In the genomic region with DNA sequence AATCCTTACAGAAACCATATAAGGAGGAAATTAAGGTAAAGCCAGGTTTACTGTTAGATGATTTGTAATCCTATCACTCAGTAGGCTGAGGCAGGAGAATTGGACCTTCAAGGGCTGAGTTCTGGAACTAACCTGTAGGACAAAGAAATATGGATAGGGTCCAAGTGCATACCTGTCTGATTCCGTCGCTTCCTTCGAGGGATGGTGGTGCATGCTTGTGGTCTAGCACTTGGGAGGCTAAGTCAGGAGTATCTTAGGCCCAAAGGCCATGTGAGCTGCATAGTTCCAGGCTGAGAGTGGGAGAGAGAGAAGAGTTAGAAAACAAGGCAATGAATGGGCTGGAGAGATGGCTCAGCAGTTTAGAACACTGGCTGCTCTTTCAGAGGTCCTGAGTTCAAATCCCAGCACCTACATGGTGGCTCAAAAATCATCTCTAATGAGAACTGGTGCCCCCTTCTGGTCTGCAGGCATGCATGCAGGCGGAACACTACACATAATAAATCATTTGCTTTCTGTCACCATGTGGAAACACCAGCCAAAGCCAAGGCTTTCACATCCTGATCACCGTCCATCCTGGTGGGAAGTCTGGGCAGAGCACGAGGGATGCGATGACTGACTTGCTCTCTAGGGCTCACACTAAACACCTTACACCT, we compare ENCODE assay signal across 8 mouse cellular contexts. TPM values are rescaled to one million over a fixed set of nuclear protein-coding genes. Genes with fewer than 3 reads are reported as not detected.
DNase-seq lines count a peak whose midpoint lies in the region; ATAC-seq and TF ChIP-seq lines count a peak whose summit lies in the region.

No protein-coding gene starts in this region.

- no peak overlapping the region for H3K4me3 ChIP-seq in lung, adult 2 months (replicated peaks; ENCODE audit: extremely low read depth, low read depth, low read length)
- H3K4me3 ChIP-seq in hindbrain, embryonic 12.5 days: peak overlapping the region; percentile 80; the same call in 1 of the 2 replicates
- H3K4me3 ChIP-seq in lung, postnatal 0 days (ENCODE audit: low read depth, low read length): no peak overlapping the region
- H3K4me3 ChIP-seq in stomach, embryonic 16.5 days (replicated peaks; ENCODE audit: low read length): peak overlapping the region; percentile 80

- H3K36me3 ChIP-seq in hindbrain, embryonic 12.5 days: peaks cover 12% of the 10 kb centered on the region
- no peaks in the 10 kb centered on the region for H3K36me3 ChIP-seq in lung, postnatal 0 days (ENCODE audit: insufficient read depth, low read length)
- H3K36me3 ChIP-seq in stomach, embryonic 16.5 days (ENCODE audit: control insufficient read depth, insufficient read depth, low read length): no peaks in the 10 kb centered on the region

- H3K27ac ChIP-seq in hindbrain, embryonic 12.5 days: no peak overlapping the region
- no peak overlapping the region for H3K27ac ChIP-seq in lung, postnatal 0 days (ENCODE audit: low read length)
- no peak overlapping the region for H3K27ac ChIP-seq in stomach, embryonic 16.5 days (ENCODE audit: low read length)

- peak overlapping the region; percentile 94; the same call in 1 of the 2 replicates for H3K4me2 ChIP-seq in hindbrain, embryonic 12.5 days (replicated peaks)
- H3K4me2 ChIP-seq in lung, postnatal 0 days (replicated peaks; ENCODE audit: low read depth, low read length): no peak overlapping the region
- H3K4me2 ChIP-seq in stomach, embryonic 16.5 days (ENCODE audit: low read depth, low read length): peak overlapping the region; percentile 96; the same call in 1 of the 2 replicates

- DNase-seq in lung, adult 2 months: no peak
- DNase-seq in lung, postnatal 14 days: no peak
- DNase-seq in brain, adult 2 months (ENCODE audit: low read depth, low spot score): peak; percentile 10
- no peak for DNase-seq in lung, postnatal 0 days (ENCODE audit: low spot score)
- DNase-seq in left cerebral cortex, adult 8-10 months (ENCODE audit: low spot score in 2 of 2): no peak
- DNase-seq in ovary, postnatal 14 days (ENCODE audit: low spot score): no peak

- no peak overlapping the region for H3K9ac ChIP-seq in hindbrain, embryonic 12.5 days
- no peak overlapping the region for H3K9ac ChIP-seq in lung, postnatal 0 days (replicated peaks; ENCODE audit: low read depth)
- no peak overlapping the region for H3K9ac ChIP-seq in stomach, embryonic 16.5 days (ENCODE audit: low read length)

- H3K27me3 ChIP-seq in hindbrain, embryonic 12.5 days: no peaks in the 10 kb centered on the region
- no peaks in the 10 kb centered on the region for H3K27me3 ChIP-seq in lung, postnatal 0 days (replicated peaks; ENCODE audit: insufficient read depth, low read length)
- no peaks in the 10 kb centered on the region for H3K27me3 ChIP-seq in stomach, embryonic 16.5 days (ENCODE audit: control insufficient read depth, insufficient read depth, low read length)

- no peak for ATAC-seq in hindbrain, embryonic 12.5 days (ENCODE audit: low FRiP score)
- ATAC-seq in lung, postnatal 0 days: no peak
- ATAC-seq in stomach, embryonic 16.5 days (ENCODE audit: insufficient read depth, low FRiP score): no peak

- H3K9me3 ChIP-seq in hindbrain, embryonic 12.5 days (replicated peaks): no peaks in the 10 kb centered on the region; the same call in 1 of the 2 replicates
- H3K9me3 ChIP-seq in lung, postnatal 0 days (ENCODE audit: low read length): no peaks in the 10 kb centered on the region
- H3K9me3 ChIP-seq in stomach, embryonic 16.5 days (replicated peaks; ENCODE audit: control insufficient read depth, low read length): no peaks in the 10 kb centered on the region

- WGBS in lung, adult 2 months: 80% methylated on average over 7 of the region's 7 CpGs
- WGBS in hindbrain, embryonic 12.5 days: 95% methylated on average over 7 of the region's 7 CpGs
- 88% methylated on average over 7 of the region's 7 CpGs for WGBS in lung, postnatal 0 days
- WGBS in stomach, embryonic 16.5 days: 94% methylated on average over 7 of the region's 7 CpGs

- TF ChIP-seq POLR2A in lung, adult 2 months (IDR thresholded peaks at IDR 0.05; ENCODE audit: borderline replicate concordance, extremely low read depth, low read depth, low read length): no peak

- no peak for TF ChIP-seq EP300 in lung, postnatal 0 days (IDR thresholded peaks at IDR 0.05)

- peaks cover 9% of the 10 kb centered on the region for H3K4me1 ChIP-seq in lung, adult 2 months (ENCODE audit: control insufficient read depth, insufficient read depth, low read length)
- H3K4me1 ChIP-seq in hindbrain, embryonic 12.5 days: peaks cover 16% of the 10 kb centered on the region
- H3K4me1 ChIP-seq in lung, postnatal 0 days (ENCODE audit: insufficient read depth, low read depth, low read length): peaks cover 5% of the 10 kb centered on the region
- peaks cover 10% of the 10 kb centered on the region; the same call in 1 of the 2 replicates for H3K4me1 ChIP-seq in stomach, embryonic 16.5 days (ENCODE audit: control insufficient read depth, insufficient read depth, low read length)

- TF ChIP-seq CTCF in lung, adult 2 months (IDR thresholded peaks at IDR 0.05; ENCODE audit: insufficient read depth, low read length): peak; percentile 35
- TF ChIP-seq CTCF in lung, postnatal 0 days (IDR thresholded peaks at IDR 0.05): peak; percentile 57

RNA-seq across cellular contexts. Expression of gene Cops7a, which starts 1.3 kb away (rescaled TPM):
- polyA plus RNA-seq in lung, adult 2 months (2012; rRNA removed): 178 and 213 TPM in 2 replicates
- 99.5 and 101 TPM in 2 replicates for polyA plus RNA-seq in hindbrain, embryonic 12.5 days (2016; fragmentation: Nextera tagmentation; extraction: Ambion mirVana)
- polyA plus RNA-seq in lung, postnatal 0 days (2015; fragmentation: Nextera tagmentation; extraction: Ambion mirVana): 112 and 118 TPM in 2 replicates
- 140 and 156 TPM in 2 replicates for polyA plus RNA-seq in stomach, embryonic 16.5 days (2015; fragmentation: Nextera tagmentation; extraction: Ambion mirVana)
- 100 to 1,000 TPM; 154 to 177 (median 165) TPM for total RNA-seq in left cerebral cortex, adult 8-10 months (2022)

RNA-seq across cellular contexts. Expression of gene Pianp, which starts 29.9 kb away (rescaled TPM):
- polyA plus RNA-seq in lung, adult 2 months (2012; rRNA removed): 1.4 and 2.2 TPM in 2 replicates
- polyA plus RNA-seq in hindbrain, embryonic 12.5 days (2016; fragmentation: Nextera tagmentation; extraction: Ambion mirVana): 8.6 and 8.9 TPM in 2 replicates
- 0.29 and 0.35 TPM in 2 replicates for polyA plus RNA-seq in lung, postnatal 0 days (2015; fragmentation: Nextera tagmentation; extraction: Ambion mirVana)
- 4.0 and 4.2 TPM in 2 replicates for polyA plus RNA-seq in stomach, embryonic 16.5 days (2015; fragmentation: Nextera tagmentation; extraction: Ambion mirVana)
- 100 to 1,000 TPM; 146 to 232 (median 185) TPM for total RNA-seq in left cerebral cortex, adult 8-10 months (2022)

RNA-seq across cellular contexts. Expression of gene Mlf2, which starts 35.4 kb away (rescaled TPM):
- 313 and 336 TPM in 2 replicates for polyA plus RNA-seq in lung, adult 2 months (2012; rRNA removed)
- 462 and 488 TPM in 2 replicates for polyA plus RNA-seq in hindbrain, embryonic 12.5 days (2016; fragmentation: Nextera tagmentation; extraction: Ambion mirVana)
- polyA plus RNA-seq in lung, postnatal 0 days (2015; fragmentation: Nextera tagmentation; extraction: Ambion mirVana): 289 and 300 TPM in 2 replicates
- 283 and 299 TPM in 2 replicates for polyA plus RNA-seq in stomach, embryonic 16.5 days (2015; fragmentation: Nextera tagmentation; extraction: Ambion mirVana)
- total RNA-seq in left cerebral cortex, adult 8-10 months (2022): 100 to 1,000 TPM; 578 to 635 (median 620) TPM

RNA-seq across cellular contexts. Expression of gene Zfp384, which starts 42.4 kb away (rescaled TPM):
- polyA plus RNA-seq in lung, adult 2 months (2012; rRNA removed): 44.8 and 48.4 TPM in 2 replicates
- 21.6 and 22.3 TPM in 2 replicates for polyA plus RNA-seq in hindbrain, embryonic 12.5 days (2016; fragmentation: Nextera tagmentation; extraction: Ambion mirVana)
- polyA plus RNA-seq in lung, postnatal 0 days (2015; fragmentation: Nextera tagmentation; extraction: Ambion mirVana): 8.6 and 9.9 TPM in 2 replicates
- 9.3 and 12.8 TPM in 2 replicates for polyA plus RNA-seq in stomach, embryonic 16.5 days (2015; fragmentation: Nextera tagmentation; extraction: Ambion mirVana)
- 10 to 100 TPM; 36.8 to 48.5 (median 40.5) TPM for total RNA-seq in left cerebral cortex, adult 8-10 months (2022)

RNA-seq across cellular contexts. Expression of gene Ptms, which starts 46.7 kb away (rescaled TPM):
- polyA plus RNA-seq in lung, adult 2 months (2012; rRNA removed): 1,982 and 2,310 TPM in 2 replicates
- 637 and 707 TPM in 2 replicates for polyA plus RNA-seq in hindbrain, embryonic 12.5 days (2016; fragmentation: Nextera tagmentation; extraction: Ambion mirVana)
- 533 and 563 TPM in 2 replicates for polyA plus RNA-seq in lung, postnatal 0 days (2015; fragmentation: Nextera tagmentation; extraction: Ambion mirVana)
- polyA plus RNA-seq in stomach, embryonic 16.5 days (2015; fragmentation: Nextera tagmentation; extraction: Ambion mirVana): 177 and 180 TPM in 2 replicates
- 100 to 1,000 TPM; 915 to 964 (median 945) TPM for total RNA-seq in left cerebral cortex, adult 8-10 months (2022)

Comparison
In these comparisons a context has a peak if more than half of its experiments do, and no peak if none do; other contexts are left out.
1. H3K4me3 ChIP-seq: peak in hindbrain, embryonic 12.5 days (single experiment) and stomach, embryonic 16.5 days (single experiment); none in lung, adult 2 months (single experiment) and lung, postnatal 0 days (single experiment).